Mouse (Mus musculus) spleen, adult 2 months (tissue): ENCODE results near the gene Gm20388.

Source experiments
- CTCF ChIP-seq: fragments of 200-500 bp; IDR thresholded peaks from 2 replicates; pipeline ENCODE4 v1.5.1; 2011; ENCODE audit warnings: mild to moderate bottlenecking, inconsistent platforms; ENCODE audit not compliant: insufficient read depth, insufficient read length, insufficient replicate concordance; ENCODE audit errors: extremely low read depth
- POLR2A ChIP-seq: fragments of 200-500 bp; IDR thresholded peaks from 2 replicates; pipeline ENCODE4 v1.6.1; 2011; ENCODE audit warnings: low read depth, low read length, inconsistent platforms

DNA sequence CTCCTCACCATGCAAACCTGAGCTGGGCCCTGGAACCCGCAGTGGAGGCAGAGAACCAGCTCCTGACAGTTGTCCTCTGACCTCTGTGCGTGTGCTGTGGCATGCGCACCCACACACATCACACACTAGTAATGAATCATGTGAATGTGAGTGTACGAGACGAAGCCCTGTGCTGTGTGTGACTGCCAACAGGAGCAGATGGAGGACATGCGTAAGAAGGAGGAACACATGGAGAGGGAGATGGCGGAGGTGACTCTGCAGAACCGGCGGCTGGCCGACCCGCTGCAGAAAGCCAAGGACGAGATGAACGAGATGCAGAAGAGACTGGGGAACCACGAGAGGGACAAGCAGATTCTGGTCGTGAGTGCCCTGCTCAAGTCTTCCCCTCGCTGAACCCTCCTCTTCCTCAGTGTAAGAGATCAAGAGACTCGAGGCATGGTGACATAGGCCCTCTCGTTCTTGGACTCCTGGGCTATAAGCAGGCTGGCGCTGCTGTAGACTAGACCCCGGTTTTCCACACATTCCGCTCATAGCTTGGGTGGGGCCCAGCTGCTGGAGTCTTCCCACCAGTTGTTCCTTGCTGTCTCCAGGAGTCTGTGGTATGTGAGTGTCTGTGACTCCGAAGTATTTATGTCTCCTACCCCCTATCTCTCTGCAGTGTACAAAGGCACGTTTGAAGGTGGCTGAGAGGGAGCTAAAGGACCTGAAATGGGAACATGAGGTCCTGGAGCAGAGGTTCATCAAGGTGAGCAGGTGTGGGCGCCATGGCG lies 3617.3 kb downstream of the Gm20388 start:
- TF ChIP-seq CTCF: no peak
- no peak for TF ChIP-seq POLR2A
